Mouse (Mus musculus) hindbrain, embryonic 13.5 days (tissue): Measurements from ENCODE around the gene Zc2hc1c. TPM values are rescaled to one million over a fixed set of nuclear protein-coding genes. Genes with fewer than 3 reads are reported as not detected.

Source experiments
- ATAC-seq: fragments of 200-750 bp; cut with Nextera tagmentation; 2 replicates; pipeline ENCODE4 v1.8.0; 2017; ENCODE audit warnings: moderate TSS enrichment; ENCODE audit not compliant: low FRiP score
- H3K27ac ChIP-seq: fragments of 300-500 bp; sonication (generic); 2 replicates; pipeline ENCODE4 v1.5.1; 2015; ENCODE audit warnings: inconsistent platforms, mild to moderate bottlenecking, moderate library complexity
- H3K27me3 ChIP-seq: fragments of 300-500 bp; sonication (generic); 2 replicates; pipeline ENCODE4 v1.6.1; 2015; ENCODE audit warnings: mild to moderate bottlenecking, inconsistent platforms
- H3K36me3 ChIP-seq: fragments of 300-500 bp; sonication (generic); 2 replicates; pipeline ENCODE4 v1.6.1; 2015; ENCODE audit warnings: mild to moderate bottlenecking, inconsistent platforms
- H3K4me1 ChIP-seq: fragments of 300-500 bp; sonication (generic); replicated peaks from 2 replicates; pipeline ENCODE4 v1.6.1; 2015; ENCODE audit warnings: inconsistent platforms
- H3K4me2 ChIP-seq: fragments of 300-500 bp; sonication (generic); 2 replicates; pipeline ENCODE4 v1.6.1; 2015; ENCODE audit warnings: inconsistent platforms, mild to moderate bottlenecking, moderate library complexity
- H3K4me3 ChIP-seq: fragments of 300-500 bp; sonication (generic); 2 replicates; pipeline ENCODE4 v1.5.1; 2015; ENCODE audit warnings: mild to moderate bottlenecking, inconsistent platforms
- H3K9ac ChIP-seq: fragments of 300-500 bp; sonication (generic); 2 replicates; pipeline ENCODE4 v1.6.1; 2015; ENCODE audit warnings: mild to moderate bottlenecking, inconsistent platforms
- H3K9me3 ChIP-seq: fragments of 300-500 bp; sonication (generic); 2 replicates; pipeline ENCODE4 v1.6.1; 2016; ENCODE audit warnings: inconsistent platforms
- WGBS: fragments of 180-500 bp; shearing (Covaris S2); methylation state at CpG from one replicate; pipeline ENCODE4 v1.1.7; 2015; 5-methylcytosine and 5-hydroxymethylcytosine counted together
- polyA plus RNA-seq: library from polyadenylated mRNA; unstranded; fragments of >200 nt; fragmentation: Nextera tagmentation; extraction: Ambion mirVana; gene quantifications from 2 replicates; pipeline ENCODE4 v1.2.1, GENCODE M21; 2015

Gene Zc2hc1c
- polyA plus RNA-seq, 1 experiment from 2014 or later, result 1.5 TPM

- Histone ChIP-seq H3K36me3 (no peaks in the 10 kb centered on the region), H3K4me3 (no peak overlapping the region)
- 60% methylated on average over 1 of the region's 5 CpGs for WGBS
These were observed 1.4 kb upstream of the Zc2hc1c start for GRCm38 (mm10) chr12:85286941-85287340.

GRCm38 (mm10) chr12:85287809-85288485 lies 444 bp upstream of the Zc2hc1c start, which contains the start of gene Acyp1:
Gene Acyp1 (minus strand): TSS chr12:85288438.
- Histone ChIP-seq H3K9me3 (no peaks in the 10 kb centered on the region), H3K36me3 (no peaks in the 10 kb centered on the region), H3K4me2 (peak within 1 kb of the TSS; percentile 79), H3K27ac (no peak within 1 kb of the TSS), H3K4me1 (peaks cover 12% of the 10 kb centered on the region), H3K27me3 (peaks cover 14% of the 10 kb centered on the region), H3K9ac (peak within 1 kb of the TSS; percentile 70), H3K4me3 (peak within 1 kb of the TSS; percentile 48)
- WGBS, result 9% methylated on average over 21 of the region's 21 CpGs
- ATAC-seq, result peak; percentile 78

More at GRCm38 (mm10) chr12:85286941-85287340, 1.4 kb upstream of the Zc2hc1c start:
- Histone ChIP-seq H3K4me1 (peaks cover 12% of the 10 kb centered on the region), H3K4me2 (no peak overlapping the region), H3K9ac (no peak overlapping the region), H3K27me3 (peaks cover 14% of the 10 kb centered on the region), H3K9me3 (no peaks in the 10 kb centered on the region), H3K27ac (no peak overlapping the region)
- no peak for ATAC-seq

GRCm38 (mm10) chr12:85289157-85290000 lies 988 bp downstream of the Zc2hc1c start:
- no peak overlapping the region for H3K27ac ChIP-seq

GRCm38 (mm10) chr12:85290633-85291032 lies 2.2 kb downstream of the Zc2hc1c start:
- H3K9ac ChIP-seq, result no peak overlapping the region
- H3K27ac ChIP-seq, result no peak overlapping the region
- no peak overlapping the region for H3K4me3 ChIP-seq
- H3K9me3 ChIP-seq, result peaks cover 16% of the 10 kb centered on the region
- WGBS, result 83% methylated on average over 10 of the region's 10 CpGs
- H3K4me1 ChIP-seq, result peaks cover 12% of the 10 kb centered on the region
- peaks cover 14% of the 10 kb centered on the region for H3K27me3 ChIP-seq
- ATAC-seq, result no peak
- no peaks in the 10 kb centered on the region for H3K36me3 ChIP-seq
- no peak overlapping the region for H3K4me2 ChIP-seq

More at GRCm38 (mm10) chr12:85289157-85290000, 988 bp downstream of the Zc2hc1c start:
- ATAC-seq, result 0 out of 2 replicates have a peak, but pooled peaks have one; percentile 2
- 66% methylated on average over 24 of the region's 24 CpGs for WGBS
- peak overlapping the region; percentile 48 for H3K4me3 ChIP-seq
- peaks cover 14% of the 10 kb centered on the region for H3K27me3 ChIP-seq
- H3K9ac ChIP-seq, result peak overlapping the region; percentile 70
- H3K4me1 ChIP-seq, result peaks cover 12% of the 10 kb centered on the region
- peaks cover 7% of the 10 kb centered on the region for H3K9me3 ChIP-seq
- H3K36me3 ChIP-seq, result no peaks in the 10 kb centered on the region
- peak overlapping the region; percentile 79 for H3K4me2 ChIP-seq

- Histone ChIP-seq H3K27me3 (peaks cover 14% of the 10 kb centered on the region), H3K27ac (no peak overlapping the region), H3K4me2 (no peak overlapping the region), H3K4me1 (peaks cover 12% of the 10 kb centered on the region), H3K9ac (no peak overlapping the region), H3K4me3 (no peak overlapping the region), H3K9me3 (peaks cover 16% of the 10 kb centered on the region), H3K36me3 (no peaks in the 10 kb centered on the region)
- no peak for ATAC-seq
These were observed 3.1 kb downstream of the Zc2hc1c start for GRCm38 (mm10) chr12:85291541-85291940.

- no peak overlapping the region for H3K4me3 ChIP-seq
- 81% methylated on average over 6 of the region's 6 CpGs for WGBS
These were observed 3.9 kb downstream of the Zc2hc1c start for GRCm38 (mm10) chr12:85292288-85292687.

GRCm38 (mm10) chr12:85292906-85293305 lies 4.5 kb downstream of the Zc2hc1c start:
- peaks cover 12% of the 10 kb centered on the region for H3K27me3 ChIP-seq
- no peak overlapping the region for H3K4me2 ChIP-seq
- H3K4me1 ChIP-seq, result peaks cover 10% of the 10 kb centered on the region
- peaks cover 2% of the 10 kb centered on the region; the same call in 1 of the 2 replicates for H3K36me3 ChIP-seq
- no peak for ATAC-seq
- peaks cover 16% of the 10 kb centered on the region for H3K9me3 ChIP-seq
- H3K4me3 ChIP-seq, result no peak overlapping the region
- H3K9ac ChIP-seq, result no peak overlapping the region
- H3K27ac ChIP-seq, result no peak overlapping the region

More at GRCm38 (mm10) chr12:85292288-85292687, 3.9 kb downstream of the Zc2hc1c start:
- no peak overlapping the region for H3K27ac ChIP-seq
- H3K9me3 ChIP-seq, result peaks cover 16% of the 10 kb centered on the region
- H3K36me3 ChIP-seq, result no peaks in the 10 kb centered on the region
- peaks cover 14% of the 10 kb centered on the region for H3K27me3 ChIP-seq
- peaks cover 12% of the 10 kb centered on the region for H3K4me1 ChIP-seq
- H3K4me2 ChIP-seq, result no peak overlapping the region
- ATAC-seq, result no peak
- H3K9ac ChIP-seq, result no peak overlapping the region

GRCm38 (mm10) chr12:85295506-85295905 lies 7.1 kb downstream of the Zc2hc1c start:
- Histone ChIP-seq H3K9me3 (peaks cover 16% of the 10 kb centered on the region), H3K36me3 (peaks cover 28% of the 10 kb centered on the region), H3K4me1 (no peaks in the 10 kb centered on the region), H3K4me2 (no peak overlapping the region), H3K27ac (no peak overlapping the region), H3K4me3 (no peak overlapping the region), H3K9ac (no peak overlapping the region), H3K27me3 (no peaks in the 10 kb centered on the region)
- ATAC-seq, result no peak
- WGBS, result 91% methylated on average over 2 of the region's 2 CpGs

GRCm38 (mm10) chr12:85296915-85297314 lies 8.5 kb downstream of the Zc2hc1c start:
- Histone ChIP-seq H3K4me1 (no peaks in the 10 kb centered on the region), H3K4me2 (no peak overlapping the region), H3K9ac (no peak overlapping the region), H3K36me3 (peaks cover 42% of the 10 kb centered on the region), H3K27ac (no peak overlapping the region), H3K27me3 (no peaks in the 10 kb centered on the region), H3K9me3 (peaks cover 16% of the 10 kb centered on the region), H3K4me3 (no peak overlapping the region)
- no peak for ATAC-seq
- WGBS, result 77% methylated on average over 5 of the region's 5 CpGs

- Histone ChIP-seq H3K27ac (no peak overlapping the region), H3K9ac (no peak overlapping the region), H3K27me3 (no peaks in the 10 kb centered on the region), H3K4me3 (no peak overlapping the region), H3K9me3 (peaks cover 16% of the 10 kb centered on the region), H3K36me3 (peaks cover 47% of the 10 kb centered on the region), H3K4me2 (no peak overlapping the region), H3K4me1 (no peaks in the 10 kb centered on the region)
- no peak for ATAC-seq
- WGBS, result 84% methylated on average over 10 of the region's 10 CpGs
These were observed 9.1 kb downstream of the Zc2hc1c start for GRCm38 (mm10) chr12:85297345-85297997.

GRCm38 (mm10) chr12:85298127-85298834 lies 9.9 kb downstream of the Zc2hc1c start:
- no peak for ATAC-seq
- H3K4me3 ChIP-seq, result no peak overlapping the region
- peaks cover 53% of the 10 kb centered on the region for H3K36me3 ChIP-seq
- H3K4me2 ChIP-seq, result no peak overlapping the region
- no peak overlapping the region for H3K27ac ChIP-seq
- peaks cover 15% of the 10 kb centered on the region for H3K9me3 ChIP-seq
- H3K4me1 ChIP-seq, result no peaks in the 10 kb centered on the region
- H3K9ac ChIP-seq, result no peak overlapping the region
- WGBS, result 78% methylated on average over 11 of the region's 11 CpGs
- H3K27me3 ChIP-seq, result no peaks in the 10 kb centered on the region

GRCm38 (mm10) chr12:85298835-85299180 lies 10.4 kb downstream of the Zc2hc1c start:
- no peak for ATAC-seq
- peaks cover 59% of the 10 kb centered on the region for H3K36me3 ChIP-seq
- no peak overlapping the region for H3K4me2 ChIP-seq
- no peak overlapping the region for H3K4me3 ChIP-seq
- no peaks in the 10 kb centered on the region for H3K4me1 ChIP-seq
- no peak overlapping the region for H3K9ac ChIP-seq
- no peak overlapping the region for H3K27ac ChIP-seq
- H3K27me3 ChIP-seq, result no peaks in the 10 kb centered on the region
- peaks cover 12% of the 10 kb centered on the region for H3K9me3 ChIP-seq
- 94% methylated on average over 1 of the region's 1 CpGs for WGBS
